Mouse (Mus musculus) kidney, adult 2 months (tissue): ENCODE measurements around the gene Usp30. TPM values are rescaled to one million over a fixed set of nuclear protein-coding genes. Genes with fewer than 3 reads are reported as not detected.

Experiments used
- DNase-seq: peaks from one replicate; pipeline ENCODE4 v3.0.0; 2021
- H3K27ac ChIP-seq: fragments of 200-500 bp; 2 replicates; pipeline ENCODE4 v1.5.1; 2012; ENCODE audit warnings: low read depth, low read length, control low read depth, inconsistent platforms; ENCODE audit not compliant: insufficient read depth
- H3K27me3 ChIP-seq: fragments of 200-500 bp; replicated peaks from 2 replicates; pipeline ENCODE4 v1.6.1; 2012; ENCODE audit warnings: mild to moderate bottlenecking, moderate library complexity, low read length, inconsistent platforms; ENCODE audit not compliant: control insufficient read depth, insufficient read depth
- H3K36me3 ChIP-seq: fragments of 200-500 bp; 2 replicates; pipeline ENCODE4 v1.6.1; 2012; ENCODE audit warnings: mild to moderate bottlenecking, moderate library complexity, low read length, inconsistent platforms; ENCODE audit not compliant: control insufficient read depth, insufficient read depth
- H3K4me1 ChIP-seq: fragments of 200-500 bp; 2 replicates; pipeline ENCODE4 v1.6.1; 2011; ENCODE audit warnings: low read length; ENCODE audit not compliant: control insufficient read depth, insufficient read depth
- H3K4me3 ChIP-seq: fragments of 200-500 bp; 2 replicates; pipeline ENCODE4 v1.5.1; 2011; ENCODE audit warnings: mild to moderate bottlenecking, low read depth, low read length, control low read depth; ENCODE audit not compliant: insufficient read depth
- CTCF ChIP-seq: fragments of 200-500 bp; conservative IDR thresholded peaks from 2 replicates; pipeline ENCODE4 v1.5.1; 2011; ENCODE audit warnings: low read depth, mild to moderate bottlenecking, control low read depth, low read length, moderate library complexity, mixed read lengths; ENCODE audit not compliant: insufficient read depth, insufficient read length
- POLR2A ChIP-seq: fragments of 200-500 bp; IDR thresholded peaks from one replicate; pipeline ENCODE4 v1.6.1; 2011; ENCODE audit warnings: low read depth, low read length, control low read depth
- WGBS: fragments of 180-500 bp; shearing (Covaris S2); methylation state at CpG from one replicate; pipeline ENCODE4 v1.1.7; 2018; 5-methylcytosine and 5-hydroxymethylcytosine counted together
- polyA plus RNA-seq: library from polyadenylated mRNA; depleted of rRNA; stranded (reverse); fragments of >200 nt; gene quantifications from 2 replicates; pipeline ENCODE4 v1.2.3, GENCODE M21; 2012

Usp30 gene
- polyA plus RNA-seq, 1 experiment = 24.6 TPM

GRCm38 (mm10) chr5:114090421-114091013, 25.3 kb downstream of the Usp30 start:
- H3K27ac ChIP-seq = no peak overlapping the region
- H3K27me3 ChIP-seq = no peaks in the 10 kb centered on the region
- WGBS = 36% methylated on average over 7 of the region's 7 CpGs
- no peak for DNase-seq
- no peak overlapping the region for H3K4me3 ChIP-seq
- no peaks in the 10 kb centered on the region for H3K36me3 ChIP-seq
- no peaks in the 10 kb centered on the region for H3K4me1 ChIP-seq
- no peak for TF ChIP-seq POLR2A
- no peak for TF ChIP-seq CTCF

- whole genome bisulfite sequencing = 4% methylated on average over 38 of the region's 40 CpGs
- Histone ChIP-seq H3K4me3 (no peak within 1 kb of the TSS), H3K27ac (no peak within 1 kb of the TSS), H3K27me3 (no peaks in the 10 kb centered on the region), H3K36me3 (no peaks in the 10 kb centered on the region), H3K4me1 (no peaks in the 10 kb centered on the region)
- peak; percentile 73 for DNase-seq
- TF ChIP-seq POLR2A = no peak
- TF ChIP-seq CTCF = no peak
These were observed 26.0 kb downstream of the Usp30 start, which contains the start of gene Svop for GRCm38 (mm10) chr5:114091057-114091807. Gene Svop, minus strand, starts transcription at chr5:114091570.

DNA sequence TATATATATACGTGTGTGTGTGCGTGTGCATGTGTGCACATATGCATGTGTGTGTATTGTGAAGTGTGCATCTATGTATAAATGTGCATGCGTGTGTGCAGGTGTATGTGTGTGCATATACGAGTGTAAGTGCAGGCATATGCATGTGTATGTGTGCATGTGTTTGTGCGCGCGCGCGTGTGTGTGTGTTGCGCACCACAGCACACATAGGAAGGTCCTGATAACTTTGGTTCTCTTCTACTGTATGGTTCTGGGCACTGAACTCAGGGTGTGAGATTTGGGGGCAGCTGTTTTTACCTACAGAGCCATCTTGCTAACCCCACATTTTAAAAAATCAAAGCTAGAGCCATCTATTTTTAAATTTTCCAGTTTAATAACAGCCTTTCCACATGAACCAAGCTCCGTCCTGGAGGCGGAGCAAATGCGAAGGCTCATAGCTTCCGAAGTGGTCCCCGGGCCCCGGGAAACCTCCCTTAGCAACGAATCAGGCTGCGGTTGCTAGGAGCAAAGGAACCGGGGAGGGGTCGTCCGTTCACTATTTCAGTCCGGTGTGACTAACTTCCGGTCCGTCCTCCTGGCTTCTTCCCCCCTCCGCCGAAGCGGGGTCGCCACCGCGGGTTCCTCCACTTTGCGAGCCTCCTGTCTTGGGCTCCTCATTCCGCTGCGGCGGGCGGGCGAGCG, 34.6 kb downstream of the Usp30 start:
- Histone ChIP-seq H3K4me3 (peak overlapping the region; percentile 73), H3K36me3 (no peaks in the 10 kb centered on the region), H3K27me3 (no peaks in the 10 kb centered on the region), H3K4me1 (peaks cover 5% of the 10 kb centered on the region; the same call in 1 of the 2 replicates), H3K27ac (no peak overlapping the region)
- 7% methylated on average over 37 of the region's 37 CpGs for WGBS
- peak; percentile 93 for DNase-seq
- no peak for TF ChIP-seq CTCF

- Histone ChIP-seq H3K4me3 (peak overlapping the region; percentile 73), H3K27me3 (no peaks in the 10 kb centered on the region), H3K27ac (no peak overlapping the region), H3K36me3 (no peaks in the 10 kb centered on the region), H3K4me1 (peaks cover 5% of the 10 kb centered on the region; the same call in 1 of the 2 replicates)
- peak; percentile 4 for DNase-seq
- WGBS = 2% methylated on average over 62 of the region's 64 CpGs
- TF ChIP-seq CTCF = no peak
- no peak for TF ChIP-seq POLR2A
These were observed 35.3 kb downstream of the Usp30 start for GRCm38 (mm10) chr5:114100390-114101099.

DNA sequence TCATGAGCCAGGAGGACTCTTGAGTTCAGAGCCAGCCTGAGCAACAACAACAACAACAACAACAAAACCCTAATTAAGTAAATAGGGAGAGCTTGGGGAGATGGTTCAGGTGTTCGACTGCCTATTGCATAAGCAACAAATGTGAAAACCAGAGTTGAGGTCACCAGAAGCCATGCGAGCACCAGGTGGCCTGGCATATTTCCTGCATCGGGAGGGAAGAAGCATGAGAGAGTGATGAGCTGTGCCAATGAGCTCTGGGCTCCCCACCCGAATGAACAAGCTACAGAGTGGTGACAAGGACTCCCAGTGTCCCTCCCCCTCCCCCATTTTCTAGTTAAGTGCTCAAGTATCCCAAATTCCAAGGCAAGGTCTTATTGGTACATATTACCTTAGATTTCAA, 36.6 kb downstream of the Usp30 start:
- no peak overlapping the region for H3K4me3 ChIP-seq
- H3K36me3 ChIP-seq = no peaks in the 10 kb centered on the region
- peaks cover 5% of the 10 kb centered on the region; the same call in 1 of the 2 replicates for H3K4me1 ChIP-seq
- no peaks in the 10 kb centered on the region for H3K27me3 ChIP-seq
- DNase-seq = no peak
- WGBS = 86% methylated on average over 4 of the region's 4 CpGs
- TF ChIP-seq POLR2A (no peak), CTCF (no peak)
- H3K27ac ChIP-seq = no peak overlapping the region

DNA sequence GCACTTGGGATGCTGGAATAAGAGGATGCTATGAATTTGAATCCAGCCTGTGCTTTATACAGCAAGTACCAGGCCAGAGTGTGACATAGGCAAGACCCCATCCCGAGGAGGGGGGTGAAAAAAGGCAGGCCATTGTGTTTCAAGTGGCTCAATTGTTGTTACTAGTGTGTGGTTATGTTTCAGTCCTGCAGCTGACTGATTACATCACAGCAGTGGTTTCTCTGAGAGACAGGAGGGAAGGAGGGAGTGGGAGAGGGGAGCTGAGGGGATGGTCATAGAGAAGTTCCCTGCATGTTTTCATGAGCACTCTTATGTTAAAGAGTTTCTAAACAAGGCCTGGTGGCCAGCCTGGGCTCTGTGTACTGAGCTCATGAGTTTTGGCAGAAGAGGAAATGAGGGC, 37.5 kb downstream of the Usp30 start:
- no peak for TF ChIP-seq POLR2A
- no peak for TF ChIP-seq CTCF

More for the DNA sequence above, 37.5 kb downstream of the Usp30 start:
- Histone ChIP-seq H3K27ac (no peak overlapping the region), H3K36me3 (no peaks in the 10 kb centered on the region), H3K4me3 (no peak overlapping the region), H3K27me3 (no peaks in the 10 kb centered on the region), H3K4me1 (peaks cover 5% of the 10 kb centered on the region; the same call in 1 of the 2 replicates)
- 78% methylated on average over 1 of the region's 1 CpGs for WGBS
- no peak for DNase-seq
